ENCODE assay signal across 17 mouse cellular contexts in the genomic region with DNA sequence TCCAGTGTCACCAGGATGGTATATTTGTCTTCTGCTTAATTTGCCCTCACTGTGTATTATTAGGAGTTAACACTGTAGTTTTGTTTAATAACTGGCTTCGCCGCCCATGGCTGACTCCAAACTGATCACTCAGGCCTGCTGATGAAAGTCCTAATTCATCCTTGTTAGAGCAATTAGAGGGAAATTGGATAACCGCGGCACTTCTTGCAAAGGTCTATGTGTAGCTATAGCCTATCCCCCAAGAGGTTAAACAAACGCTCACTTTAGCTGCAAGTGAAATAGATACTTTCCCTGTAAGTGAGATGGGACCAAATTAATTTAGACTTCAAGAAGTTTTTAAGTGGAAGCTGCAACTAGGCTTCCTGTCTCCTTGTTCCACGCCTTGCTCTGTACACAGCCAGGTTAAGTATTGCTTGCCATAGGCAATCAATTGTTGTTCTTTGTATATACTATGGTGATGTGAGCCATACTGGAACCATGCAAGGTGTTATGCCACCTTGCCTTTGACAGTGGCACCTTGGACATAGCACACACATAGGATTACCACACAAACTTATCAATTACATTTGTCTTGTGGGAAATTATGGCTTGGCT.
"Had no signal": no experiment of that assay in that cellular context is flagged by ENCODE, and none has a peak within 500 bp of the region (broad histone marks: within the 10 kb centered on the region; RNA-seq: fewer than 3 reads in every experiment).

No protein-coding gene starts in this region.

- H3K9me3 ChIP-seq: lung, embryonic 15.5 days; midbrain, embryonic 13.5 days; midbrain, embryonic 15.5 days; neural tube, embryonic 12.5 days; stomach, embryonic 15.5 days had no signal

- H3K4me2 ChIP-seq: lung, embryonic 15.5 days; midbrain, embryonic 11.5 days; midbrain, embryonic 13.5 days; midbrain, embryonic 15.5 days; neural tube, embryonic 12.5 days; stomach, embryonic 15.5 days had no signal

- H3K4me1 ChIP-seq: lung, embryonic 15.5 days; megakaryocyte, embryonic 14.5 days; midbrain, embryonic 13.5 days; midbrain, embryonic 15.5 days; neural tube, embryonic 12.5 days; stomach, embryonic 15.5 days had no signal

- H3K4me3 ChIP-seq: lung, embryonic 15.5 days; megakaryocyte, embryonic 14.5 days; midbrain, embryonic 13.5 days; midbrain, embryonic 15.5 days; neural tube, embryonic 12.5 days; stomach, embryonic 15.5 days had no signal

- H3K36me3 ChIP-seq: lung, embryonic 15.5 days; midbrain, embryonic 13.5 days; midbrain, embryonic 15.5 days; neural tube, embryonic 12.5 days; stomach, embryonic 15.5 days had no signal

- H3K9ac ChIP-seq: lung, embryonic 15.5 days; midbrain, embryonic 13.5 days; midbrain, embryonic 15.5 days; neural tube, embryonic 12.5 days; stomach, embryonic 15.5 days had no signal

- ATAC-seq: lung, postnatal 0 days; midbrain, embryonic 13.5 days; midbrain, embryonic 15.5 days had no signal

- H3K27ac ChIP-seq: lung, embryonic 15.5 days; macrophage; midbrain, embryonic 13.5 days; midbrain, embryonic 15.5 days; neural tube, embryonic 12.5 days; stomach, embryonic 15.5 days; stomach, postnatal 0 days had no signal

- H3K27me3 ChIP-seq: lung, embryonic 15.5 days; megakaryocyte, embryonic 14.5 days; midbrain, embryonic 13.5 days; neural tube, embryonic 12.5 days; stomach, embryonic 15.5 days had no signal

- DNase-seq: lung, adult 2 months; lung, postnatal 14 days; lung, postnatal 36 days; right cerebral cortex, postnatal 14 days; thymus, adult 2 months; thymus, postnatal 25 days; thymus, postnatal 4 days had no signal
